Mouse (Mus musculus) small intestine, adult 2 months (tissue): Measurements from ENCODE around the gene Mau2.
"Not testable (repeated sequence)": the region's sequence is repeated elsewhere in the genome, so short reads cannot be mapped to it uniquely, and the experiment has no call there.

ENCODE experiments used
- CTCF ChIP-seq: fragments of 200-500 bp; IDR thresholded peaks from 2 replicates; pipeline ENCODE4 v1.5.1; 2012; ENCODE audit warnings: low read depth, mild to moderate bottlenecking, control low read depth, inconsistent platforms, low read length, moderate library complexity, mixed read lengths; ENCODE audit not compliant: insufficient replicate concordance, insufficient read length; ENCODE audit errors: extremely low read depth
- POLR2A ChIP-seq: fragments of 200-500 bp; IDR thresholded peaks from 2 replicates; pipeline ENCODE4 v1.6.1; 2012; ENCODE audit warnings: low read depth, mild to moderate bottlenecking, control low read depth, inconsistent platforms, low read length, moderate library complexity

- TF ChIP-seq POLR2A, CTCF: not testable (repeated sequence)
Observed at GRCm38 (mm10) chr8:69988936-69989335, 53.6 kb downstream of the Mau2 start.
